Mouse (Mus musculus): ENCODE data around the gene Smarcad1.

GRCm38 (mm10) chr6:65114902-65115301, 72.5 kb downstream of the Smarcad1 start:
- TF ChIP-seq CTCF (IDR thresholded peaks at IDR 0.05; ENCODE audit: control insufficient read depth, insufficient read depth, low read length) (no peak), POLR2A (IDR thresholded peaks at IDR 0.05; ENCODE audit: borderline replicate concordance, control insufficient read depth, low read depth, low read length) (no peak)

Data from bone marrow, adult 2 months (tissue).